Mouse (Mus musculus): ENCODE measurements around the gene Tnfrsf21.

The Tnfrsf21 gene

GRCm38 (mm10) chr17:43025819-43026593 is 9.7 kb downstream of the Tnfrsf21 start:
- DNase-seq = peak; percentile 12 to 40

DNA sequence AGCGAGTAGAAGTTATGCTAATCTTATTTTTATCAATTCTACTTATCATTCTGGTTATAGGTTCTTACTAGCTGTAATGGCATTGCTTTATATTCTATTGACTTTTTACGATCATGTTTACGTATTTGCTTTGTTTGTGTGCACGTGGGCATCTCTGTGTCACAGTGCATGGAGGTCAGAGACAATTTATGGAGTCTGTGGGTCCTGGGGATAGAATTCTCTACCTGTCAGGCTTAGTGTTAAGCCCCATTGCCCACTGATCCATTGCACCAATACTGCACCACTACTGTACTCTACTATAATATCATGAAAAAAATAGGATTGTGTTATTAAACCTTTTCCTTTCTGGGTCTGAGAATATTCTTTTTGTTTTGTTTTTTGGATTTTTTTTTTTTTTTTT is 10.4 kb downstream of the Tnfrsf21 start:
- no peak for DNase-seq

GRCm38 (mm10) chr17:43029546-43029945 is 13.2 kb downstream of the Tnfrsf21 start:
- no peak for DNase-seq

GRCm38 (mm10) chr17:43030290-43030689 is 13.9 kb downstream of the Tnfrsf21 start:
- no peak for DNase-seq

GRCm38 (mm10) chr17:43032489-43033036 is 16.2 kb downstream of the Tnfrsf21 start:
- no peak for DNase-seq

DNA sequence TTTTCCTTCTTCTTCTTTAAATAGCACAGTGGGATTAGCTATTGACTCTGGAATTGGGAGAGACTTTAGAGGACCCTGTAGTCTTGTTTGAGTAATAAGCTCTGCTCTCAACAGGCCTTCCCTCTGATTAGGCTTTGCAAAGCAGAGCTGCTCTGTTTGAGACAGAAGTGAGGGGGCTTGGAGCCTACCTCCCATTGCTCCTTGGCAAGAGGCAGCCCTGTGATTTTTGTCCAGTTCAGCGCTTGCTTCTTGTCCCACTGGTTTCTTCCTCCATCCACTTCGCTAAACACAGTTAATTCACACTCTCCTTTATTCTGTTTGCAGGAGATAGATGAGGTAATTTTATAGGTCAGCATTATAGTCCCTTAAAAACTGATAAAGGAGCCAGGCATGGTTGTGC is 19.0 kb downstream of the Tnfrsf21 start:
- DNase-seq = no peak

- DNase-seq = no peak
Observed at GRCm38 (mm10) chr17:43036058-43036757, 19.9 kb downstream of the Tnfrsf21 start.

DNA sequence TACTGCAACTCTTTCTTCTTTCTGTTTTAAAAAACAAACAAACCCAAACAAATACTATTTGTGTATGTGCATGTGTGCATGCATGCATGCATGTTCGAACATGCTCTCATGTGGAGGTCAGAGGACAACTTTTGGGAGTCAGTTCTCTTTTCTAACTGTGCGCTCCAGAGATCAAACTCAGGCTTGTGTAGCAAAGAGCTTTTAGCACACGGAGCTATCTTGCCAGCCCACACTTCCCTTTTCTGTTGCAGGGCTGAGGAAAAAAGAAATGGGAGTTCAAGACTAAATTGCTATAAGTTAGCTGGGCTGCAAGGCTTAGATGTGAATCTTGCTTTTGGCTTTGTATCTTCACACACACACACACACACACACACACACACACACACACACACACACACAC is 24.2 kb downstream of the Tnfrsf21 start:
- no peak for DNase-seq

DNA sequence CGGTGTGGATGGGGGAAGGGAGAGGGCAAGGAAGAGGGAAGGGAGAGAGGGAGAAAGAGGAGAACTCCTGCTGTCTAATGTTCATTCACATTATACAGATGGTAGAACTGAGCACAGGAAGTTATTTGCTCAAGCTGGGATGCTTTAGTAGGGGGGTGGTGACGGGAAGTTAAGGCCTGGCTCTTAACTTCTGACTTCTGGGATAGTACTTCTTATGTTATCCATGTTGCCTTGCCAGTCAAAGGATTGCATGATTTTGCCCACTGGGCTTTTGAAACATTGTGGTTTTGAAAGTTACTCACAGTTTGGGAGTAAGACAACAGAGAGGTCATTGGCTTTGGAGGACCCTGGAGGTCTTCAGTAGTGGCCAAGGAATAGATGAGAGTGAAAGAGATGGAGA is 34.3 kb downstream of the Tnfrsf21 start:
- DNase-seq = no peak

DNA sequence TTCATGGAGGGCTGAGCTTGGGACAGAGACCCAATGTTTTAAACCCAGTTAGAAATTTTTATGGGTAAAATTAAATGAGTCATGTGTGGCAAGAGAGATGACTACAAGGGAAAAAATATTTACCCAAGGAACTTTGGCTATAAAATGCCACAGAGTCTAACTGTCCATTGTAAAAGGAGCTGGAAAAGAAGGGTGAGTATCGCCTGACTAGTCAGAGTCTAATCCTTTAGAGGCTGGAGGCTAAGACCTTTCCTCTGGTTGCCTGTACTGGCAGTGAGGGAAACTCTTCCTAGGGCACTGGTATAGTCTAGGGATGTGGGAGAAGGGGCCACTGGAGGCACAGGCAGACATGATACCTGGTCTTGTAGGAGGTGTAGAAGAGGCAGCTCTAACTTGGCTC is 36.4 kb downstream of the Tnfrsf21 start:
- no peak for DNase-seq

DNA sequence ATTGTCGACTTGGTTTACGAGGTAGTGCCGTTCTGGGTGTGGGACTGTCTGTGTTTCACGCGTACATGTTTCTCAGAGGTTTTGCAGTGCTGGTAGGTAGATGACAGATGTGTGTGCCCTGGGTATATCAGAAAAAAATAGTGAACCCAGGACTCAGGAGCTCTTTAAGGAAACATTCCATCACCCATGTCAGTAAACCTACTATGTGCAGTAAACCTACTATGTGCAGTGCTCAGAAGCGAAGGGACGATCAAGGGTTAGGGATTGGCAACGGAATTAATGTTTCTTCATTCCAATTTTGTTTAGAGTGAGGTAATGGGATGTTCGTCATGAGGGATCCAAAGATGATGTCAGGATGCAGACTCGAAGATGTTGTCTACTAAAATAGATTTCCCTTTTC is 37.6 kb downstream of the Tnfrsf21 start:
- DNase-seq = no peak

DNA sequence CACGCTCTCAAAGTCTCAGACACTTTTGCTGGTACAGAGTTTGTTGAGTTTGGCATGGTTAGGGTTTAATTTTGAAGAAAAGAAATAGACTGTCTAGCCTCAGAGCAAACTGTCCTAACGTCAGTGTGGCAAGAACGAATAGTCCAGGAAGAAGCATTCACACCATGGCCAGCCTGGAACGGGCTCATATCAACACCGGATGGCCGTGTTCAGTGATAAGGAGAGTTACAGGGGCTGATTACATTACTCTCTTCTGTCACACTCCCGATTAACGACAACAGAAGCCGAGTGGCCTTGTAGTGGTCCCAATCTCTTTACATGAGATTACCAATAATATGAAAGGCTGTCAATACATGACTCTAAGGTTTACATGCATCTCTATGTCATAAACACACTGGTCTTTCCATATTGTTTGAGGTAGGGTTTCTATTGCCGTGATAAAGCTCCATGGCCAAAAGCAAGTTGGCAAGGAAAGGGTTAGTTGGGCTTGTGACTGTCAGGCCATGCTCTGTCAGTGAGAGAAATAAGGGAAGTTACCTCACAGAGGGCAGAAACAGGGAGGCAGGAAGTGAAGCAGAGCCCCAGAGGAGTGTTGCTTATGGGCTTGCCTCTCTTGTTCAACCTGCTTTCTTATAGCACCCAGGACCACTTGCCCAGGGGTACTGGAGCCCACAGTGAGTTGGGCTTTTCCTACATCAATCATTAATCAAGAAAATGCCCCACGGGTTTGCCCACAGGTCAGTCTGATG is 42.1 kb downstream of the Tnfrsf21 start:
- no peak for DNase-seq

GRCm38 (mm10) chr17:43064705-43065104 is 48.4 kb downstream of the Tnfrsf21 start:
- DNase-seq = no peak

- DNase-seq = peak in 1 of 2 experiments; percentile 39
Observed at GRCm38 (mm10) chr17:43068846-43069553, 52.6 kb downstream of the Tnfrsf21 start.

DNA sequence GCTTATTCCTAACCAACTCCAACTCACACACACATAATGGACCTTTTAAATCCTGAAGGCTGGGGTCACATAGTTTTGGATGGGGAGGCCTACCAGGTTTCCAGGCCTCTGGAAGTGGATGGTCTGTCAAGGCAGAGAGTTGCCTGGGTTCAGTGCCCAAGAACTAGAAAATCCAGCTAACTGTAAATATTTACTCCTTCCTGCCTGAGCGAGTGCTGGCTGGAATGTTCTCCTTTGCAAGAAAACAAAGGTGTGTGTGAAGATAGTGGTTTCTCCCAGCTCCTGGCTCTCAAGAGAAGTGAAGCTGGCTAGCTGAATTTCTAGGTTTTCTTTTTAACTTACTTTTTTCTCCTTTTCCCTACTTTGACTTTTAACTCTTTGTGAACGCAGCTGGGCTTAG is 54.6 kb downstream of the Tnfrsf21 start:
- no peak for DNase-seq

DNA sequence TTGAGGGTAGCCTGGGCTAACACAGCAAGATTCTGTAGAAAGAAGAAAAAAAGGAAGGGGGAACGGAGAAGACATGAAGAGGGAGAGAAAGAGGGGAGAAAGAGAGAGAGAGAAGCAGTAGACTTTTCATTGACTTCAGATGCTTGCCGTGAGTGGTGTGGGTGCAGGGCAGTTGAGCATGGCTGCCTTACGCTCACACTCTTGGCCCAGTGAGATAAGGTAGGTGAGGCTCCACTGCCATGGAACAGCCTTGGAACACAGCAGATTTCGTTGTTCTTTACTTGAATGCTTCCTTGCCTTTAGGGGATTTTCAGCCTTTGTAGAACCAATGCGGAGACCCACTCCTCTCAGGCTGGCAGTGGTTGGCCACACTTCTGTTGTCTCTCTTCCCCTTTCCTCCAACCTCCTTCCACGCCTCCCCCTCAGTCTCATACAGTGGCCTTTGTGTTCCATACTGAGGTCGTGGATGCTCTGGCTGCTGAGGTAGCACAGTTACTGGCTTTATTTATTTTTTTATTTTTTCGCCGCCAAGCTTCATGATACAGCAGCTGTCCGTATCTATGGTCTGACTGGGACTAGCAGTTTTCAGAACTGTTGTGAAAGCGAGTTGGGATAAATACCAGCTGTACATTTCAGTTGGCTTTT is 55.9 kb downstream of the Tnfrsf21 start:
- no peak for DNase-seq

GRCm38 (mm10) chr17:43072787-43073148 is 56.4 kb downstream of the Tnfrsf21 start:
- DNase-seq = no peak

GRCm38 (mm10) chr17:43074391-43074790 is 58.0 kb downstream of the Tnfrsf21 start:
- no peak for DNase-seq

DNA sequence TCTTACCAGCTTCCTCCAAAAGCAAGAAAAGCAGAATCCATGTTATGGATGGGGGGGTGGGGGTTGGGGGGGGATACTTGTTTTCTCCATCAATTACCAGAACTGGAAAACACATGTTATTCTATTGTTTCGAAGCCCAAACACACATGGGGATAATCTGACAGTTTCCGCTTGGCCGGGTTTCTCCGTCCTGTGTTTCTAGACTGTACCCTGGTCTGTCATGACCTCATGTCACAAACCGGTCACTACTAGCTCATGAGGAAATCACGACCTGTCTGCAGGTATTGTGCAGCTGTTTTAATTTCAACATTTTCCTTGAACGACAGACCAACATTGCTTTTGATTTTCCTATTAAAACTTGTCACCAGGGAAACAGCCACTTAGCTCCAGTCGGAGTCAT is 58.7 kb downstream of the Tnfrsf21 start:
- no peak for DNase-seq

GRCm38 (mm10) chr17:43075937-43076336 is 59.6 kb downstream of the Tnfrsf21 start:
- no peak for DNase-seq

- peak; percentile 83 to 91 for DNase-seq
Observed at GRCm38 (mm10) chr17:43076801-43077493, 60.6 kb downstream of the Tnfrsf21 start.

GRCm38 (mm10) chr17:43077540-43077939 is 61.2 kb downstream of the Tnfrsf21 start:
- no peak for DNase-seq

All from kidney, postnatal 4 days (tissue).